Mouse (Mus musculus) mesoderm, embryonic 11.5 days (tissue): ENCODE data around the gene Itga9.

ENCODE experiments used
- DNase-seq: peaks from one replicate; pipeline ENCODE4 v3.0.0-alpha.2; 2012; ENCODE audit warnings: low read depth, low spot score

Itga9 gene

GRCm38 (mm10) chr9:118770366-118770765 is 163.9 kb downstream of the Itga9 start:
- DNase-seq: no peak

GRCm38 (mm10) chr9:118774676-118775075 is 168.2 kb downstream of the Itga9 start:
- no peak for DNase-seq

- DNase-seq: no peak
These were observed 170.5 kb downstream of the Itga9 start for GRCm38 (mm10) chr9:118776880-118777438.

GRCm38 (mm10) chr9:118778596-118778995 is 172.1 kb downstream of the Itga9 start:
- DNase-seq: no peak

- no peak for DNase-seq
These were observed 178.1 kb downstream of the Itga9 start for GRCm38 (mm10) chr9:118784621-118785020.

- no peak for DNase-seq
These were observed 179.3 kb downstream of the Itga9 start for GRCm38 (mm10) chr9:118785816-118786215.

- DNase-seq: no peak
These were observed 182.4 kb downstream of the Itga9 start for GRCm38 (mm10) chr9:118788869-118789281.

- no peak for DNase-seq
These were observed 184.7 kb downstream of the Itga9 start for GRCm38 (mm10) chr9:118791231-118791630.

GRCm38 (mm10) chr9:118793151-118793785 is 186.8 kb downstream of the Itga9 start:
- no peak for DNase-seq

- DNase-seq: peak; percentile 54
These were observed 188.2 kb downstream of the Itga9 start for GRCm38 (mm10) chr9:118794668-118795067.

- DNase-seq: no peak
These were observed 188.8 kb downstream of the Itga9 start for GRCm38 (mm10) chr9:118795304-118795703.

- no peak for DNase-seq
These were observed 192.6 kb downstream of the Itga9 start for GRCm38 (mm10) chr9:118799105-118799504.

- DNase-seq: no peak
These were observed 194.9 kb downstream of the Itga9 start for GRCm38 (mm10) chr9:118801176-118801909.

GRCm38 (mm10) chr9:118801910-118802287 is 195.4 kb downstream of the Itga9 start:
- DNase-seq: no peak

- DNase-seq: no peak
These were observed 195.9 kb downstream of the Itga9 start for GRCm38 (mm10) chr9:118802380-118802779.

GRCm38 (mm10) chr9:118805740-118806139 is 199.2 kb downstream of the Itga9 start:
- no peak for DNase-seq

GRCm38 (mm10) chr9:118807669-118808068 is 201.2 kb downstream of the Itga9 start:
- DNase-seq: no peak

- DNase-seq: no peak
These were observed 205.7 kb downstream of the Itga9 start for GRCm38 (mm10) chr9:118812221-118812620.

GRCm38 (mm10) chr9:118813492-118813891 is 207.0 kb downstream of the Itga9 start:
- no peak for DNase-seq

- DNase-seq: no peak
These were observed 207.6 kb downstream of the Itga9 start for GRCm38 (mm10) chr9:118814056-118814455.

- DNase-seq: no peak
These were observed 208.0 kb downstream of the Itga9 start for GRCm38 (mm10) chr9:118814461-118814860.

GRCm38 (mm10) chr9:118815543-118815942 is 209.1 kb downstream of the Itga9 start:
- DNase-seq: no peak

- no peak for DNase-seq
These were observed 212.0 kb downstream of the Itga9 start for GRCm38 (mm10) chr9:118818508-118818907.
